Mouse (Mus musculus): ENCODE results near the gene Sema6d.

DNA sequence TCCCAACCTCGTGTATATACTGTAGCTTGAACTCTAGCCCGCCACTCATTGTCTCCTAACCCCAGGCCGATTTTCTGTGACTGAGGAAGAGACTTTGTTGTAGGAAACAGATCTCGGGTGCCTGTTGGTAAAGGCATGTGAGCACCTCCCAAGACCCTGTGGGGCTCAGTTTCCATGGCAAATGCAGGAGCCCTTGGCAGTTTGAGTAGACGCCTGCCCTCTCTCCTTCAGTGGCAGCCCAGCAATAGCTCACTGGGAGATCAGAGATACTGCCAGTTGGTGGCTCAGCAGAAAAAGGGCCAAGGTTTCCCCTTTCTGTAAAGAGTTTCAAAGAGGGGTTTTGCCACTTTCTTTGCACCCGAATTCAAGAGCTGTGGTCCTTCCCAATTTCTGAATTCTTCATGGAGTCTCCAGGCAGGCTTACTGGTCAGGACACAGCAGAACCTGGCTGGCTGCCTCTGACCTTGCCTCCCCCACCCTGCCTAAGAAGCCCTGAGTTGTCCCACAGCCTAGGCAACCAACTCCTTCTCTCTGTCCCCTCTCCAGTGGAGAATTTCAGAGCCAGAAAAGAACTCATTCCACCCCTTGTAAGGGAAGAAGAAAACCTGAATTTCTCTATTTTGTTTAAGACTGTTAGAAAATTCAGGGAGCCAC lies 312.1 kb downstream of the Sema6d start:
- TF ChIP-seq CTCF (IDR thresholded peaks at IDR 0.05; ENCODE audit: borderline replicate concordance, insufficient read depth, low read length) (no peak), POLR2A (IDR thresholded peaks at IDR 0.05; ENCODE audit: low read depth, low read length) (no peak)
